Mouse (Mus musculus): ENCODE data around the gene Dapk3.

Gene Dapk3

DNA sequence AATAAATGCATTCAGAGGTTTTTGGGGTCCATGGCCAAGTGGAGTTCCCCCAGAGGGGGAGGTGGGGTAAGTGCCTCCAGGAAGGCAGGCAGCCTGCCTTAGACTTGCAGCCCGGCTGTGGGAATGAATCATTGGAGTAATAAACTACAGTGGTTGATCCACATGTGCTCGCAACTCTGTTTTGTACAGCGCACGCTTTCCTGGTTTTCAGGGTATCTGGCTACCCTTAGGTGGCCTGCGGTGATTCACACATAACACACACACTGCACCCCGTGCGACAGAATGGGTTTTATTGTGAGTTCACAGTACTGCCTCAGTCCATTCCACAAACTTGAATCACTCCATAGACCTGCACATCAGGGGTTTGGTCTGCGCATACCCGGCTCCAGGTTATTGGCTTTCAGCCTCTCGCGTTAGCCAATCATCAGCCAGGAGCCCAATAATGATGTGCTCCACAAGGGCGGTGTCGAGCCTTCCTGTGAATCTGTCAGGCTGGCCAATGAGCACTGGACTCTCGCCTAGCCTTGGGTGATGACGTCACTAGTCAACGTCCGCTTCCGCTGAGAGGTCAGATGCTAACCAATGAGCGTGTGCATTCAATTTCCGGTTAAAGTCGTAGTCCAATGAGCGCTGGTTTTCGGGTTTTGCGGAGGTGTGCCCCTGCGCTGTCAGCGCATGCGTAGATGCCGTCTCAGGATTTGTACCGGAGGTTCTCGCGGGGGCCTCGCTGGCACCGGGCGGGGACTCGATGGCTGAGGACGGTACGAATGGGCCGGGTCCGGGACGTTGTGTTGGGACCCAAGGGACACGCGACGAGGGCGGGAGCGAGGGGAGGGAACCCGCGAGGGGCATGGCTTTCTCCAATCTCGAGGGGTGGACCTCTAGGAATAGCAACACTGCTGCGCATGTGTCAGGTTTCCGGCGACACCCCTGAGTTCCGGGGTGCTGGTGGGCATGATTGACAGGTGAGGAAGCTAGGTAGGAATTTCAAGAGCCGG lies at the start of gene Dapk3:
Dapk3 (plus strand) TSS at position 670 of the 998 bp plus-strand sequence.
- peak; percentile 99 for DNase-seq (ENCODE audit: low read depth, low spot score)

DNA sequence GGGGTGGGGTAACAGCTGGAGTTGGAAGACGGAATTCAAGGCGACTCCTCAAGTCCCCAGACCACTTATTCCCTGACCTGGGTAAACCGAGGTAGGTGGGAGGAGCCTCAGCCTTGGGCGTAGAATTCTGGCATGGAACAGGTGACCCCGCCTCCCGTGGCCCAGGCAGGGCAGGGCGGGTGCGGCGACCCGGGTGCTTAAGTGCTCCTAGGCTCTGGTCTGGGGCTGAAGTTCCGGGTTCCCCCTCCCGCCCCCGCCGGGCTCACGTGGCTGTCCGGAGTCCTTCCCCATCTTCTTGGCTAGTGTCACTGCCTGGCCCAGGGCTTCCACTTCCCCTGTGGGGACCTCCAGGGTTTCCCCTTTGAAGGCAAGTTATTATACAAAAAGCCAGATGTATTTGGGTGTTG lies 48.6 kb upstream of the Dapk3 start:
- no peak for DNase-seq (ENCODE audit: low read depth, low spot score)

DNA sequence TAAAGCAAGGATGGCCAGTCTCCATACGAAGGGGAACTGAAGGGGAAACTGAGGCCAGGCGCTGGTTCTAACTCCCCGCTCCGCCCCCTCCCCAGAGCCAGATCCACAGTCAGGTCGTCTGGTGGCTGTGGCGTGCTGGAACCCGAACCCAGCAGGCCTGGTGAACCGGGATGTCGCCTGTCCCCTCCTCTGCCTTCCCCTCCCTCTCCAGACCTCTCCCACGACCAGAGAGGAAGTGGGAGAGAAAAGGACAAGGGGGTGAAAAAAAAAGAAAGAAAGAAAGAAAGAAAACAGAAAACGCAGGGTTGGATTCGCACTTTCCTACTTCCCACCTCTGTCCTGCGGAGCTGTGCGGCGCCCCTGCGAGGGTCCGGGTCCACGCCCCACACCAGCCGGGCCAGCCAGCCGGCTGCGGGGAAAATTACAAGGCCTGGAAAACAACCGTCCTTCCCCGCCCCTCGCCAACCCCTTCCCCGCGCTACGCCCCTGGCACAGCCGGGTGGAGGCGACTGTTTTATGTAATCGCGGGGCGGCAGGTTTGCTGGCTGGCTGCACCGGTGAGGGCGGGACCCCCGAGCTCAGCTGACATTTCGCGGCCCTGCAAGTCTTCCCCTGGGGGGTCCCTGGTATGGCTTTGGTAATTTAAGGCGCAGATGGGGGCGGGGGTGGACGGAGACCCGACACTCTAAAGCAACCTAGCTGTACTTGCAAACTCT lies 47.7 kb upstream of the Dapk3 start, which contains the start of gene Zbtb7a:
Zbtb7a (plus strand) TSS at position 255 of the 716 bp plus-strand sequence.
- DNase-seq (ENCODE audit: low read depth, low spot score) = no peak

DNA sequence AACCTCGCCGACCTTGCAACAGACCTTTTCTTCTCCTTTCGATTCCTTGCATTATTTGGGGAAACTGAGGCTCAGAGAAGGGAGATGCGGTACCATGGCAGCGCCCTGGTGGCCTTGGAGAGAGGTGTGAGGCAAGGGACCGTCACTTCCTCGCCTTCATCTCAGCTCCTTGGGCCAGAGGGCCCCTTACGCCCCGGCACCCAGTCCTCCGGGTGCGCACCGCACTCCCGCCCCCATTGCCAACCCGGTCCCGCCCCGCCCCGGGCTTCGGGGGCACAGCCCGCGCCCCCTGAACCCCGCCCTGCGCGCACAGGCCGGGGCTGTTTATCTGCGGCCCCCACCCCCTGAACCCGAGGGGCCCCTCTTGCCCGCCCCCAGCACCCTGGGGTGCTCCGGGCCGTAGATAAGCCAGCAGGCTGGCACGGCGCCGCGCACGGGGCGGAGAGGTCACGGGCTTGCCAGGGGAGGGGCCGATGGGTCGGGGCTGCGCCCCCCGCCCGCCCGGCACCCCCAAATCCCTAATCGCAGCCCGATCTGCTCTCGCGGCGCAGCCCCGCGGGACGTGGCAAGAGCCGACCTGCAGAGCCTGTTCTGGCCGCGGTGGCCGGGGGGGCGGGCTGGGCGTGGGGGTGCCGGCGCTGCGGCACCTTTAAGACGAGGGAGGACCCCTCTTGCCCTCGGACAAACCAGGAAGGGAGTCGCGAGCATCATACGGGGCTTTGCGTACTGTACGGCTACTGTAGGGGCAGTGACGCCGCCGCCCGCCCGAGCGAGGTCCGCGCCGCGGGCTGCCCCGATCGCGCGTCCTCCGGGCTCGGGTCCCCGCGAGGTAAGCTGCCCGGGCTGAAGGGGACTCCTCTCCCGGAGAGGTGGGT lies 46.7 kb upstream of the Dapk3 start:
- DNase-seq (ENCODE audit: low read depth, low spot score) = peak; percentile 50

DNA sequence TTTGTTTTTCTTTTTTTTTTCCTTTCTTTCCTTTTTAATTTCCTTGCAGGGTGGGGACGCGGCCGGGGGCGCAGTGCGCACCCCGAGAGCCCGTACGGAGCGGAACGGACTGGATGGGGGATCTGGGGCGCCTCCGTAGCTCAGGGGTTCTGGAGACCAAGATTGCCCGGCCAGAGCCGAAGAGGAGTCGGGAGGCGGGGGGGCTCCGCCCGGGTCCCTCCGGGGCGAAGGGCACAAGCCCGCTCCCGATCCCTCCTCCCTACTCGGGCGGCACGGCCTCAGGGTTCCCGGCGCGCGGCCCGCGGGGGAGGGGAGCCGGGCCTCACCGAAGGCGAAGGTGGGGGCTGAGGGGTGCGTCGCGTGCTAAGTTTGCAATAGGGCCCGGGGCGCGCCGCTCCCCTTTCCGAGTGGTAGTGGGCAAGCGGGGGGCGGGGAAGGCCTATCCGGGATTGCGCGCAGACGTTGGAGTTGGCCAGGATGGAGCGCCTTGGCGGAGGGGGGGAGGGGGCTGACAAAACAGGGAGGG lies 46.0 kb upstream of the Dapk3 start:
- DNase-seq (ENCODE audit: low read depth, low spot score) = no peak

DNA sequence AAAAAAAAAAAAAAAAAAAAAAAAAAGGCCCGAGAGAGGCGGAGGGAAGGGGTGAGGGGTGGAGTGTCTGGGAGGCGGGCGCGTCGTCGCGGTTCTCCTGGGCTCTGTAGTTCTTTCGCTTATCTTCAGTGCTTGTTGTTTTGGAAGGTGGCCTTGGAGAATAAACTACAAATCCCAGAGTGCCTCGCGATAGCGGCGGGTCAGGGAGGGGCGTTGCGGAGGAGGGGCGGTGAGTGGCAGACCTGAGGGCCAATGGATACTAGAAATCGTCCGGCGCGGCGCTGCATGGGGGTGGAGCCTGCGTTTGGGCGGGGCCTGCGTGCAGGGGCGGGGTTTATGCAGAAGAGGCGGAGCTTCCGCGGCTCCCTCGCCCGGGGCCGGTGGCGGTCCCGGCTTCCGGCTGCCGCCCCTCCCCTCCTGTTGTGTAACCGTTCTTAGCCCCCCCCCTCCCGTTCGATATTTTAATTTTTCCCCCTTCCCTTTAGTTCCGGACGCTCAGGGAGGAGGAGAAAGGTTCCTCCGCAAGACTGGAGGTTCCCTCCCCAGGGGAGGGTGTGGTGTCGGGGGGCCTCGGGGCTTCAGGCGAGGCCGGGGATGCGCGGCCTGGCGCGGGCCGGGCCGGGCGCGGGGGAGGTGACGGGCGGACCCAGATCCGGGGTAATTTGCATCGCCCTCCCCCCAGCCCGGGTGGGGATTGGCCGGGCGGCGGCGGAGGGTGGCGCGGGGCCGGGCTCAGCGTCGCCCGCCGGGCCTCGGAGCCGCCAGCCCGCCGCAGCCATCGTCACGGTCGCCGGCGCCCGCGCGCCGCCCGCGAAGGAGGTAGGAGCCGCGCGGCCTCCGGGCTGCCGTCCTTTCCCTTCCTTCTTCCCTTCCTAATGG lies 45.3 kb upstream of the Dapk3 start:
- DNase-seq (ENCODE audit: low read depth, low spot score) = peak; percentile 97

DNA sequence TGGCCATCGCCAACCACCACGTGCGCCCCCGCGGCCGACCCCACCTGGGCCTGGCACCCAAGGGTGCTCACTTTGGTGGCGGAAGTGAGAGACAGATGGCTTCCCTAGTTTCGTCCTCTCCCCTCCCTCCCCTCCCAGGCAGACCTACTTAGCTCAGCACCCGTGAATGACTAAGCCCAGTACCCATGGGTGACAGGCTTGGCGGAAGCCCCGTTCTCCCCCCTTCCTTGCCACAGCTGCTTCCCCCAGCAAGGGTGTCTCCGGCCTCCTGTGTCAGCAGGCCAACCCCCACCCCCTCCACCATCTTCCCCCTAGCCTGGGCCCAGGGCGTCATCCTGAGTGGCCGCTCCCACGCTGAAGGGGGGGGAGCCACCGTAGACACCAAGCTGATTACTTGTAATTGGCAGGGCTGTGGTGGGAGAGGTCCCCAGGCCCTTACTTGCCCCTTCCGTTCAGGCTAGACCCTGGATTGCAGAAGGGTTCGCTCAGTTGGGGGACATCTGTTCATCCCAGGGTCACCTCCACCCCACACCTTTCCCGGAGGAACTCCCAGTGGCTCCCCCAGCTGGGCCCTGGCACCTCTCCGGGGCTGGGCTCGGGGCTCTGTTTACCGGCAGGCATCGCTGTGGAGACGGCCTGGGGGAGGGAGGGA lies 44.5 kb upstream of the Dapk3 start:
- no peak for DNase-seq (ENCODE audit: low read depth, low spot score)

DNA sequence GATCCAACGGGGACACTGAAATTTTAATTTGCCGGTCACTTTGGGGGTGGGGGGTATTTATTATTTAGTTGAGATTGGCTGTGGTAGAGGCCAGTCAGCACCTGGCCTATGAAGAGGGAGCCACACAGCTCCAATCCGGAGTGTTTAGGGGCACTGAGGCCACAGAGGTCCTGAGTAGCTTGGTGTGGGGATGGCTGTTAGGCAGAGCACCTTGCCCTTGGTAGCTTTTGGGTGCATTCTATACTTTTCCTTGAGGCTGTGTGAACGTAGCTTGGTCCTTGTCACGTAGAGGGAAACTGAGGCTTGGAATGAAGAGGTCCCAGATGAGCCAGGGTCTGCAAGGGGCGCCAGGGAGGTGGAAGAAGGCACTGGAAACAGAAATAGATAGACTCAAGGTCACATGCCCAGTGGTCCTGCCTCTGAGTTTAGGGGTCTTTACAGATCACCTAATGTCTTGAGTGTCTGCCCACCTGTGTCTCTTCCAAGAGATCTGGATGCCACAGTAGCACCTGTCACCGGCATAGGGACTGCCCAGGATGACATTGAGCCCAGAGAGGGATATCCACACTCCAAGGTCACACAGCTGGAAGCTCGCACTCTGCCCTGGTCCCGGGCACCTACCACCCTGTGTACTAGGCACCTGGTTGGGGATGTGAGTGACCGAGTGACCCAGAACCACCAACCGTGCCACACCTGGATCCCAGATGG lies 43.8 kb upstream of the Dapk3 start:
- DNase-seq (ENCODE audit: low read depth, low spot score) = no peak

DNA sequence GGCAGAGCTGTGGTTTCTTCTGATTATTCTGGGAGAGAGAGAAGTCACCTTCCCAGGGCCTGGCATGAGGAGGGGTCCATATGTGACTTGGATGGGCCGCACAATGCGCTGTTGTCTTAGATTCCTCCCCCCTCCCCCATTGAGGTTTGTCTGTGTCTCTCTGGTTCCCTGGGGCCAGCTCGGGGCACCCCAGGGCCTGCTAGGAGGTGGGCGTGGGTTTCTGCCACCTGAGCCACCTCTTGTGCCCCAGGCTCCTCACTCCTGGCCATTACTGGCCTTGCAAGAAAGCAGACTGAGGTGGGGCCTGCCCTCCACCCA lies 43.3 kb upstream of the Dapk3 start:
- no peak for DNase-seq (ENCODE audit: low read depth, low spot score)

DNA sequence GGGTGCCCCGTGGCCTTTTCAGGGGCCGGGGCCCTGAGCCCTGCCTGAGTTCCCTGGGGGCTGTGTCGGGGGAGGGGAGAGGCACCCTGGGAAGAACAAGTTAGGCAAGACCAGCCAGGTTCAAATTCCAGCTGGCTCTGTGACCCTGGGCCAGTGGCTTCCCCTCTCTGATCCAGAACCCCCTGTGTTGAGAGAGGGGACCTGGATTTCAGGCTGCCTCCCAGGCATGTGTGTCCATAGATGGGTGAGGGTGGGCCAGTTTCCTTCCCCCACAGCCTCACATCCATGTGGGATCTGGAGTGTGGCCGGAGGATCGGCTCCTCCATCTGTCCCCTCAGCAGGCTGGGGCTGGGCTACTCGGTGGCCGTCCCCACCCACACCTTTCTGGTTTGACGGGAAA lies 42.8 kb upstream of the Dapk3 start:
- DNase-seq (ENCODE audit: low read depth, low spot score) = no peak

DNA sequence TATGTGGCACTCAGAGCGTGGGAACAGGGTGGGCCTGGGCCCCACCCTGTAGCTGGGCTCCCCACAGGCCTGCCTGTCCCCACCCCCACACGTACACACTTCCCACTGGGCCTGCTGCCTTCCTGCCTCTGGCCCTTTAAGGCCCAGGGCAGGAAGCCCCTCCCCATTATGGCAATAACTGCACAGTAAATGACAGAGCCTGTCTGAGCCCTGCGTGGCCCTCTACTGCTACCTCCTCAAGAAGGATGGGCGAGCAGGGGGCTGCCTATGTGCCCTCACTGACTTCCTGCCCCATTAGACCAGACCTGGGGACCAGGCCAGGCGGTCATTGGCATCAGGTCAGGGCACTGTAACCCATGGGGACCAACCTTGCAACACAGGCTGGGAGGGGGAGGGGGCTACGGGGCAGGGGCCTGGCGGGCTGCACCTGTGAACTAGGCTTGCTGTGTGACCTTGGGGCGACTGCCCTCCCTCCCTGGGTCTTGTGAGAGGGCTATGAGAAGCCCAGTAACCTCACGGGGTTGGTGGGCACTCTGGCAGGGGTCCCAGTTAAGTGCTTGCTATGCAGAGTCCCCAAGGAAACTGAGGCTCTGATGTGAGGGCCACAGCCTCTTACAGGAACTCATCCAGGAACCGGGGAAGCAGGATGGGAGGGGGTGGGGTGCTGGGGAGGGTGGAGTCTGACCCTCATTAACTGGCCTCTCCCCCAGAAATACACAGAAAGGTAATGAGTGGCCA lies 41.9 kb upstream of the Dapk3 start:
- DNase-seq (ENCODE audit: low read depth, low spot score) = no peak

DNA sequence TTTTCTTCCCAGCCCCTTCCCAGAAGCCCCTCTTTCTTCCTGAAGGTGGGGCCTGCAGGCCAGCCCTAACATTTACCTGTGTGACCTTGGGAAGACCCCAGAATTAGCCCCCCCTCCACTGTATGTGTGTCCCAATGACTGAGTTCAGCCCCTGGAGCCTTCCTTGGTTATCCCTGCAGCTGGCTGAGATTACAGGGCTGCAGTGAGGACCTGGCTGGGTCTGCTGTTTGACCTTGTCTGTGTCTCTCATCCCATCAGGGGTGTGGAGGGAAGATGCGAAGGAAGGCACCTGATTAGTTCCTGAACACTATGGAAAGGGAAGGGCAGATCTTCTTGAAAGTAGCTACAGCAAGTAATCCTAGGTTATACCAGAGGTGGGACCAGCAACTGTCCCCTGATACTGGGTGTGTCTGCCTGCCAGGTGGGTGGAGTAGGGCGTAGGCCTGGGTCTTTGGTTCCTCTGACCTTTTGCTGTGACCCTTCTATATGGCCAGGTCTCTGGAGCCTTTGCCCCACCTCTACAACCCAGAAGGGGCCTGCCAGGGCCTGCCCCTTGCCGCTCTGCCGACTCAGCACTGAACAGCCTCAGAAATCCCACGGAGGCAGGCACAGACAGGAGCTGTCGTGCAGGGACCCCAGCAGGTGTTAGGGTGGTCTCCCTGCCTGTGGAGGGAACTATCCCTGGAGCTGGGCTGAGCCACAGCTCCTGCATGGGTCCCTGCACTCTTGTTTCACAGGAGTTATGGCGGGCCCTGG lies 41.2 kb upstream of the Dapk3 start:
- DNase-seq (ENCODE audit: low read depth, low spot score) = no peak

DNA sequence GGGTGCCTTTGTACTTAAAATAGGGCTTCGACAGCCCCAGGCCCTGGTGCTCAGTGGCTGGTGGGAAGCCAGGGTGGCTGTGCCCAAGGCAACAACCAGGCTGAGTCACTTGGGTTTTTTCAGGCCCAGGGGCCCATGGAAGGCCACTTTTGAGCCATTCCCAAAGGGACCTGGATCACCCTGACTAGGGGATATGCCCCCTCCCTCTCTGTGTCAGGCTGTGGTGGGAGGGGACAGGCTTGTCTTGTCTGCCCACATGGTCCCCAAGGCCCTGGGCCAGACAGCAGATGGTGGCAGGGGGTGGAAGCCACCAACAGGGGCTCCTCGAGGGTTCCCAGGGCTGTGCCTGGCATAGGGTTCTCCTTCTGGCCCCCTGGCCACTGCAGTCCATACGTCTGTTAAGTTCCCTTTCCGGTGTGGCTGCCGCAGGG lies 40.2 kb upstream of the Dapk3 start:
- no peak for DNase-seq (ENCODE audit: low read depth, low spot score)

DNA sequence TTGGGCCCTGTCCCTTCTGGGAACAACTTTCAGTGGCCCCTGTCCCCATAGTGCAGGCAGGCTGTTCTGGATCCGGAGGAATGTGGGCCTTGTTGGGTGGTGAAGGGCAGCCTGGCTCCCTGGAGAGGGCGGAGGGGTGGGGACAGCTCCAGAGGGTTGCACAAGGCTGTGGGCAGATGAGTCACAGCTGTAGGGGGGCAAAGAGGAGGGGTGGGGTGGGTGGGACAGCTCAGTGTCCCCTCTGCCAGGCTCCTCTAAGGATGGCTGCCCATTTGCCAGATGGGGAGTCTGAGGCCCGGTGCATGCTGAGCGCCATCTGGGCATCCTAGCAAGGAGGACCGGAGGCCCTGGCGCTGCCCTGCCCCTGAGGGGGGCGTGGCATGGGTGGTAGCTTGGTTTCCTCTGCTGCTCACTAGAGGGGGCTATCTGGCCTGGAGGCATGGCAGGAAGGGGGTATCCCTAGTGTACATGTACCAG lies 39.6 kb upstream of the Dapk3 start:
- DNase-seq (ENCODE audit: low read depth, low spot score) = no peak

DNA sequence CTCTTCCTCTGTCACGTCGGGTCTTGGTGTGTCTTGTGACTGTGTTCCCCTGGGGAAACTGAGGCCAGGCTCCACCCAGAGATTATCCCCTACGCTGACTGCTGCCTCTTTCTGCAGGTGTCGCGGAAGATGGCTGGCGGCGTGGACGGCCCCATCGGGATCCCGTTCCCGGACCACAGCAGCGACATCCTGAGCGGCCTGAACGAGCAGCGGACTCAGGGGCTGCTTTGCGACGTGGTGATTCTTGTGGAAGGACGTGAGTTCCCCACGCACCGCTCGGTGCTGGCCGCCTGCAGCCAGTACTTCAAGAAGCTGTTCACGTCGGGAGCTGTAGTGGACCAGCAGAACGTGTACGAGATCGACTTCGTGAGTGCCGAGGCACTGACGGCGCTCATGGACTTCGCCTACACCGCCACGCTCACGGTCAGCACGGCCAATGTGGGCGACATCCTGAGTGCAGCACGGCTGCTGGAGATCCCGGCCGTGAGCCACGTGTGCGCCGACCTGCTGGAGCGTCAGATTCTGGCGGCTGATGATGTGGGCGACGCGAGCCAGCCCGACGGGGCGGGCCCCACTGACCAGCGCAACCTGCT lies 38.9 kb upstream of the Dapk3 start:
- no peak for DNase-seq (ENCODE audit: low read depth, low spot score)

DNA sequence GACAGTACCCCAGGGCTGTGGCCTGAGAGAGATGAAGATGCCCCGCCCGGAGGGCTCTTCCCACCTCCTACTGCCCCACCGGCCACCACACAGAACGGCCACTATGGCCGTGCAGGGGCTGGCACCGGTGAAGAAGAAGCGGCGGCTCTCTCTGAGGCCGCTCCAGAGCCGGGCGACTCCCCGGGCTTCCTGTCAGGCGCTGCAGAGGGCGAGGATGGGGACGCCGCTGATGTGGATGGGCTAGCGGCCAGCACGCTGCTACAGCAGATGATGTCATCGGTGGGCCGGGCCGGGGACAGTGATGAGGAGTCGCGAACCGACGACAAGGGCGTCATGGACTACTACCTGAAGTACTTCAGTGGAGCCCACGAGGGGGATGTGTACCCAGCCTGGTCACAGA lies 38.1 kb upstream of the Dapk3 start:
- DNase-seq (ENCODE audit: low read depth, low spot score) = no peak

DNA sequence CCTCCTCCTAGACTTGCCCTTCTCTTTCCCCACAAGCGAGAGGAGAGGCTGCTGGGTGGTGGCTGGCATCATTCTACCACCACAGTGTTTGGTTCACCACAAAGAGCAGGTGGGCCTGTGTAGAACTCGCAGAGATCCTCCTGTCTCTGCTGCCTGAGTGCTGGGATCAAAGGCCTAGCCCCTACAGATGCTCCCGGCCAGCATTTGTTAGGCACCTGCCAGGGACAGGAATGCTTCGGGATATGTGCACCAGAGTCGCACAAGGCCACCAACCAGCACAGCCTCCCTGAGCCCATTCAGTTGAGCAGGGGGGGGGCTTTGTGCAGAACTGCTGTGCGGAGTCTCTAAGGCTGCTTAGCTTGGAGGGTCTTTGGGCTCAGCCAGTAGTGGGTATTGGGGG lies 37.5 kb upstream of the Dapk3 start:
- no peak for DNase-seq (ENCODE audit: low read depth, low spot score)
